Mouse (Mus musculus): ENCODE measurements at regions not wholly inside any gene's neighbourhood (a gene's known extent, or its start where the extent isn't known, plus 50 kb on each side); places are given as distances from the start of the nearest gene placed in this dataset.
"Not testable (repeated sequence)": the region's sequence is repeated elsewhere in the genome, so short reads cannot be mapped to it uniquely, and the experiment has no call there.

- Histone ChIP-seq H3K27ac (ENCODE audit: low read length) (no peak overlapping the region), H3K4me3 (ENCODE audit: low read length) (no peak overlapping the region), H3K4me1 (ENCODE audit: control insufficient read depth, insufficient read depth, low read length) (no peaks in the 10 kb centered on the region), H3K4me2 (ENCODE audit: low read depth, low read length) (no peak overlapping the region), H3K36me3 (ENCODE audit: control insufficient read depth, insufficient read depth) (no peaks in the 10 kb centered on the region), H3K9ac (ENCODE audit: low read length) (no peak overlapping the region), H3K27me3 (ENCODE audit: control insufficient read depth, insufficient read depth, low read length) (no peaks in the 10 kb centered on the region), H3K9me3 (replicated peaks; ENCODE audit: control insufficient read depth, low read length) (peaks cover 9% of the 10 kb centered on the region)
- 92% methylated on average over 14 of the region's 14 CpGs for WGBS
- no peak for ATAC-seq (replicated peaks; ENCODE audit: extremely low read depth, insufficient read depth, low FRiP score)
Measured at GRCm38 (mm10) chr6:37686094-37686493, 156.1 kb downstream of the Akr1d1 start.

- ATAC-seq (replicated peaks; ENCODE audit: extremely low read depth, insufficient read depth, low FRiP score), result no peak
- H3K4me2 ChIP-seq (ENCODE audit: low read depth, low read length), result no peak overlapping the region
- no peak overlapping the region for H3K9ac ChIP-seq (ENCODE audit: low read length)
- no peak overlapping the region for H3K4me3 ChIP-seq (ENCODE audit: low read length)
- H3K27me3 ChIP-seq (ENCODE audit: control insufficient read depth, insufficient read depth, low read length), result no peaks in the 10 kb centered on the region
- no peaks in the 10 kb centered on the region for H3K4me1 ChIP-seq (ENCODE audit: control insufficient read depth, insufficient read depth, low read length)
- no peaks in the 10 kb centered on the region for H3K36me3 ChIP-seq (ENCODE audit: control insufficient read depth, insufficient read depth)
- peaks cover 3% of the 10 kb centered on the region; the same call in 1 of the 2 replicates for H3K9me3 ChIP-seq (replicated peaks; ENCODE audit: control insufficient read depth, low read length)
- no peak overlapping the region for H3K27ac ChIP-seq (ENCODE audit: low read length)
- WGBS, result 38% methylated on average over 1 of the region's 1 CpGs
Measured at GRCm38 (mm10) chr6:37688866-37689617, 159.1 kb downstream of the Akr1d1 start.

- H3K27ac ChIP-seq (ENCODE audit: low read length), result no peak overlapping the region
- no peak overlapping the region for H3K4me2 ChIP-seq (ENCODE audit: low read depth, low read length)
- H3K9ac ChIP-seq (ENCODE audit: low read length), result no peak overlapping the region
- H3K36me3 ChIP-seq (ENCODE audit: control insufficient read depth, insufficient read depth), result no peaks in the 10 kb centered on the region
- peaks cover 3% of the 10 kb centered on the region; the same call in 1 of the 2 replicates for H3K9me3 ChIP-seq (replicated peaks; ENCODE audit: control insufficient read depth, low read length)
- H3K4me1 ChIP-seq (ENCODE audit: control insufficient read depth, insufficient read depth, low read length), result no peaks in the 10 kb centered on the region
- ATAC-seq (replicated peaks; ENCODE audit: extremely low read depth, insufficient read depth, low FRiP score), result no peak
- no peaks in the 10 kb centered on the region for H3K27me3 ChIP-seq (ENCODE audit: control insufficient read depth, insufficient read depth, low read length)
- H3K4me3 ChIP-seq (ENCODE audit: low read length), result no peak overlapping the region
Measured at GRCm38 (mm10) chr6:37689696-37690095, 159.7 kb downstream of the Akr1d1 start.

- H3K4me2 ChIP-seq (ENCODE audit: low read depth, low read length), result no peak overlapping the region
- no peak overlapping the region for H3K9ac ChIP-seq (ENCODE audit: low read length)
- ATAC-seq (replicated peaks; ENCODE audit: extremely low read depth, insufficient read depth, low FRiP score), result no peak
- H3K9me3 ChIP-seq (replicated peaks; ENCODE audit: control insufficient read depth, low read length), result peaks cover under 1% of the 10 kb centered on the region; the same call in 1 of the 2 replicates
- 86% methylated on average over 7 of the region's 7 CpGs for WGBS
- H3K4me1 ChIP-seq (ENCODE audit: control insufficient read depth, insufficient read depth, low read length), result no peaks in the 10 kb centered on the region
- H3K36me3 ChIP-seq (ENCODE audit: control insufficient read depth, insufficient read depth), result no peaks in the 10 kb centered on the region
- H3K27ac ChIP-seq (ENCODE audit: low read length), result no peak overlapping the region
- H3K4me3 ChIP-seq (ENCODE audit: low read length), result no peak overlapping the region
- H3K27me3 ChIP-seq (ENCODE audit: control insufficient read depth, insufficient read depth, low read length), result no peaks in the 10 kb centered on the region
Measured at GRCm38 (mm10) chr6:37691976-37692644, 162.1 kb downstream of the Akr1d1 start.

GRCm38 (mm10) chr6:37692758-37693157 lies 162.8 kb downstream of the Akr1d1 start:
- Histone ChIP-seq H3K9ac (ENCODE audit: low read length) (no peak overlapping the region), H3K27ac (ENCODE audit: low read length) (no peak overlapping the region), H3K4me2 (ENCODE audit: low read depth, low read length) (no peak overlapping the region), H3K9me3 (replicated peaks; ENCODE audit: control insufficient read depth, low read length) (no peaks in the 10 kb centered on the region; the same call in 1 of the 2 replicates), H3K27me3 (ENCODE audit: control insufficient read depth, insufficient read depth, low read length) (no peaks in the 10 kb centered on the region), H3K4me3 (ENCODE audit: low read length) (no peak overlapping the region), H3K36me3 (ENCODE audit: control insufficient read depth, insufficient read depth) (no peaks in the 10 kb centered on the region), H3K4me1 (ENCODE audit: control insufficient read depth, insufficient read depth, low read length) (no peaks in the 10 kb centered on the region)
- ATAC-seq (replicated peaks; ENCODE audit: extremely low read depth, insufficient read depth, low FRiP score), result no peak
- 77% methylated on average over 2 of the region's 2 CpGs for WGBS

- Histone ChIP-seq H3K36me3 (ENCODE audit: control insufficient read depth, insufficient read depth) (no peaks in the 10 kb centered on the region), H3K27me3 (ENCODE audit: control insufficient read depth, insufficient read depth, low read length) (no peaks in the 10 kb centered on the region), H3K4me3 (ENCODE audit: low read length) (no peak overlapping the region), H3K9ac (ENCODE audit: low read length) (no peak overlapping the region), H3K9me3 (replicated peaks; ENCODE audit: control insufficient read depth, low read length) (no peaks in the 10 kb centered on the region), H3K27ac (ENCODE audit: low read length) (no peak overlapping the region), H3K4me1 (ENCODE audit: control insufficient read depth, insufficient read depth, low read length) (no peaks in the 10 kb centered on the region), H3K4me2 (ENCODE audit: low read depth, low read length) (no peak overlapping the region)
- ATAC-seq (replicated peaks; ENCODE audit: extremely low read depth, insufficient read depth, low FRiP score), result no peak
Measured at GRCm38 (mm10) chr6:37696074-37696473, 166.1 kb downstream of the Akr1d1 start.

- 94% methylated on average over 2 of the region's 2 CpGs for WGBS
- Histone ChIP-seq H3K36me3 (ENCODE audit: control insufficient read depth, insufficient read depth) (no peaks in the 10 kb centered on the region), H3K4me2 (ENCODE audit: low read depth, low read length) (no peak overlapping the region), H3K9ac (ENCODE audit: low read length) (no peak overlapping the region), H3K9me3 (replicated peaks; ENCODE audit: control insufficient read depth, low read length) (peaks cover 7% of the 10 kb centered on the region; the same call in 1 of the 2 replicates), H3K4me1 (ENCODE audit: control insufficient read depth, insufficient read depth, low read length) (no peaks in the 10 kb centered on the region), H3K27me3 (ENCODE audit: control insufficient read depth, insufficient read depth, low read length) (no peaks in the 10 kb centered on the region), H3K4me3 (ENCODE audit: low read length) (no peak overlapping the region), H3K27ac (ENCODE audit: low read length) (no peak overlapping the region)
- ATAC-seq (replicated peaks; ENCODE audit: extremely low read depth, insufficient read depth, low FRiP score), result no peak
Measured at GRCm38 (mm10) chr6:37703946-37704345, 166.7 kb upstream of the Trim24 start.

GRCm38 (mm10) chr6:37705733-37706145 lies 164.9 kb upstream of the Trim24 start:
- ATAC-seq (replicated peaks; ENCODE audit: extremely low read depth, insufficient read depth, low FRiP score), result no peak
- H3K27ac ChIP-seq (ENCODE audit: low read length), result no peak overlapping the region
- 71% methylated on average over 1 of the region's 1 CpGs for WGBS
- no peaks in the 10 kb centered on the region for H3K4me1 ChIP-seq (ENCODE audit: control insufficient read depth, insufficient read depth, low read length)
- H3K36me3 ChIP-seq (ENCODE audit: control insufficient read depth, insufficient read depth), result no peaks in the 10 kb centered on the region
- peaks cover 7% of the 10 kb centered on the region; the same call in 1 of the 2 replicates for H3K9me3 ChIP-seq (replicated peaks; ENCODE audit: control insufficient read depth, low read length)
- H3K4me2 ChIP-seq (ENCODE audit: low read depth, low read length), result no peak overlapping the region
- H3K4me3 ChIP-seq (ENCODE audit: low read length), result no peak overlapping the region
- H3K27me3 ChIP-seq (ENCODE audit: control insufficient read depth, insufficient read depth, low read length), result no peaks in the 10 kb centered on the region
- H3K9ac ChIP-seq (ENCODE audit: low read length), result no peak overlapping the region

- not testable (repeated sequence) for H3K36me3 ChIP-seq (ENCODE audit: control insufficient read depth, insufficient read depth); H3K27me3 ChIP-seq (ENCODE audit: control insufficient read depth, insufficient read depth, low read length); H3K4me2 ChIP-seq (ENCODE audit: low read depth, low read length); H3K9me3 ChIP-seq (replicated peaks; ENCODE audit: control insufficient read depth, low read length); H3K4me3 ChIP-seq (ENCODE audit: low read length); H3K9ac ChIP-seq (ENCODE audit: low read length); ATAC-seq (replicated peaks; ENCODE audit: extremely low read depth, insufficient read depth, low FRiP score); H3K4me1 ChIP-seq (ENCODE audit: control insufficient read depth, insufficient read depth, low read length); H3K27ac ChIP-seq (ENCODE audit: low read length)
- 67% methylated on average over 1 of the region's 1 CpGs for WGBS
Measured at GRCm38 (mm10) chr6:37707671-37708070, 162.9 kb upstream of the Trim24 start.
